Mouse (Mus musculus) heart, postnatal 0 days (tissue): ENCODE results near the gene Ppp1r21. TPM values are rescaled to one million over a fixed set of nuclear protein-coding genes. Genes with fewer than 3 reads are reported as not detected.

Experiments used
- ATAC-seq: fragments of 200-750 bp; cut with Nextera tagmentation; 2 replicates; pipeline ENCODE4 v1.8.0; 2017; ENCODE audit warnings: low read depth, moderate number of reproducible peaks, moderate library complexity; ENCODE audit not compliant: insufficient read depth
- DNase-seq: peaks from one replicate; pipeline ENCODE4 v3.0.0-alpha.2; 2016; ENCODE audit warnings: low spot score
- H3K27ac ChIP-seq: fragments of 300-500 bp; sonication (generic); 2 replicates; pipeline ENCODE4 v1.5.1; 2014; ENCODE audit warnings: low read depth, mild to moderate bottlenecking
- H3K27me3 ChIP-seq: fragments of 300-500 bp; sonication (generic); 2 replicates; pipeline ENCODE4 v1.6.1; 2014; ENCODE audit warnings: low read length, mixed read lengths; ENCODE audit not compliant: control insufficient read depth, insufficient read depth
- H3K36me3 ChIP-seq: fragments of 300-500 bp; sonication (generic); replicated peaks from 2 replicates; pipeline ENCODE4 v1.6.1; 2014; ENCODE audit warnings: low read length, mixed read lengths; ENCODE audit not compliant: control insufficient read depth, insufficient read depth
- H3K4me1 ChIP-seq: fragments of 300-500 bp; sonication (generic); 2 replicates; pipeline ENCODE4 v1.6.1; 2014; ENCODE audit warnings: antibody characterized with exemption; ENCODE audit not compliant: control insufficient read depth, insufficient read depth
- H3K4me2 ChIP-seq: fragments of 300-500 bp; sonication (generic); 2 replicates; pipeline ENCODE4 v1.6.1; 2014; ENCODE audit warnings: low read depth, mild to moderate bottlenecking, low read length, moderate library complexity
- H3K4me3 ChIP-seq: fragments of 300-500 bp; sonication (generic); 2 replicates; pipeline ENCODE4 v1.5.1; 2014; ENCODE audit warnings: low read depth, low read length
- H3K9ac ChIP-seq: fragments of 300-500 bp; sonication (generic); replicated peaks from 2 replicates; pipeline ENCODE4 v1.6.1; 2014; ENCODE audit warnings: low read depth, low read length, mixed read lengths
- H3K9me3 ChIP-seq: fragments of 300-500 bp; sonication (generic); replicated peaks from 2 replicates; pipeline ENCODE4 v1.6.1; 2016; ENCODE audit warnings: low read length; ENCODE audit not compliant: control insufficient read depth
- CTCF ChIP-seq: IDR thresholded peaks from 2 replicates; pipeline ENCODE4 v1.5.1; 2016; ENCODE audit warnings: antibody characterized with exemption, control low read depth, low read depth
- EP300 ChIP-seq: IDR thresholded peaks from 2 replicates; pipeline ENCODE4 v1.6.1; 2016; ENCODE audit warnings: antibody characterized with exemption, low read depth
- WGBS: fragments of 180-500 bp; shearing (Covaris S2); extraction: QIAGEN DNeasy Blood & Tissue Kit; methylation state at CpG from one replicate; pipeline ENCODE4 v1.1.7; 2014; 5-methylcytosine and 5-hydroxymethylcytosine counted together
- polyA plus RNA-seq: library from polyadenylated mRNA; unstranded; fragments of >200 nt; fragmentation: Nextera tagmentation; extraction: Ambion mirVana; gene quantifications from 2 replicates; pipeline ENCODE4 v1.2.1, GENCODE M21; 2015
- total RNA-seq: library from RNA; depleted of rRNA; stranded (reverse); fragments of >200 nt; gene quantifications from 2 replicates; pipeline ENCODE4 v1.2.3, GENCODE M21; 2014; ENCODE audit warnings: low replicate concordance

Ppp1r21 gene
- total and polyA plus RNA-seq, 2 experiments from 2014 or later: 5.8 to 5.9 TPM

DNA sequence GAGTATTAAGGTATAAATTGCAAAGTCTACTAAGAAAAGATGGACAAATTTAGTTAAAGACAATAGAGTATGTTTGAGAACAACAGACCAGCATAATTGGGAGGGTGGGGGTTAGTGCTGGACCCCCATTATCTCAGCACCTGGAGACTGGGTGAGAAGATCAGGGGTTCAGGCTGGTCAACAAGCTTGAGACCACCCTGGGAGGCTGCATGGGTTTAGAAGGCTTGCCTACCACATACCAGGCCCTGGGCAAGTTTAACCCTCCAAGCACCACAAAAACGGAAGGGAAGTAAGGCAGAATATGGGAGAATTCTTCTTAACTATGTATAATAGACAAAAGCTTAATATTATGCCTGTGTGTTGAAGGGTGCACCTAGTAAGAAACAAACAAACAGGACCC, 45.0 kb upstream of the Ppp1r21 start:
- ATAC-seq (no peak), DNase-seq (no peak)
- Histone ChIP-seq H3K27me3 (no peaks in the 10 kb centered on the region), H3K9me3 (no peaks in the 10 kb centered on the region), H3K4me2 (no peak overlapping the region), H3K27ac (no peak overlapping the region), H3K4me3 (no peak overlapping the region), H3K9ac (no peak overlapping the region), H3K36me3 (peaks cover 3% of the 10 kb centered on the region; the same call in 1 of the 2 replicates), H3K4me1 (no peaks in the 10 kb centered on the region)
- no peak for TF ChIP-seq CTCF
- 79% methylated on average over 1 of the region's 1 CpGs for WGBS

DNA sequence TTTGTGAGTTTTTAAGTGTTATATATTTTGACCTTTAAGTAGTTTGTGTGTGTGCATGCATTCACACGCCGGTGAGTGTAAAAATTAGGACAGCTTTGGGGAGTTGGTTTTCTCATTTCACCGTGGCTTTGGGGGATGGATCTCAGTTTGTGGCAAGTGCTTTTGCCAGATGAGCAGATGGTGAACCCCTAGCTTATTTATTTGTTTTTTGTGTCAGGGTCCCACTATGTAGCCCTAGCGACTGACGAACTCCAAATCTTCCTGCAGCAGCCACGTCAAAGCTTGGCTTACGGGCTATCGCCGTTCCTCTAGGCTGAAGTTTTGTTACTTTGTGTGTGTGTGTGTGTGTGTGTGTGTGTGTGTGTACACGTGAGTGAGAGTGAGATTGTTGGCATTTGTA, 39.4 kb upstream of the Ppp1r21 start:
- Histone ChIP-seq H3K4me2 (no peak overlapping the region), H3K36me3 (peaks cover 26% of the 10 kb centered on the region), H3K27me3 (no peaks in the 10 kb centered on the region), H3K9ac (no peak overlapping the region), H3K27ac (no peak overlapping the region), H3K4me1 (no peaks in the 10 kb centered on the region), H3K9me3 (no peaks in the 10 kb centered on the region), H3K4me3 (no peak overlapping the region)
- WGBS: 88% methylated on average over 10 of the region's 10 CpGs
- ATAC-seq (no peak), DNase-seq (no peak)
- TF ChIP-seq EP300 (no peak), CTCF (no peak)

DNA sequence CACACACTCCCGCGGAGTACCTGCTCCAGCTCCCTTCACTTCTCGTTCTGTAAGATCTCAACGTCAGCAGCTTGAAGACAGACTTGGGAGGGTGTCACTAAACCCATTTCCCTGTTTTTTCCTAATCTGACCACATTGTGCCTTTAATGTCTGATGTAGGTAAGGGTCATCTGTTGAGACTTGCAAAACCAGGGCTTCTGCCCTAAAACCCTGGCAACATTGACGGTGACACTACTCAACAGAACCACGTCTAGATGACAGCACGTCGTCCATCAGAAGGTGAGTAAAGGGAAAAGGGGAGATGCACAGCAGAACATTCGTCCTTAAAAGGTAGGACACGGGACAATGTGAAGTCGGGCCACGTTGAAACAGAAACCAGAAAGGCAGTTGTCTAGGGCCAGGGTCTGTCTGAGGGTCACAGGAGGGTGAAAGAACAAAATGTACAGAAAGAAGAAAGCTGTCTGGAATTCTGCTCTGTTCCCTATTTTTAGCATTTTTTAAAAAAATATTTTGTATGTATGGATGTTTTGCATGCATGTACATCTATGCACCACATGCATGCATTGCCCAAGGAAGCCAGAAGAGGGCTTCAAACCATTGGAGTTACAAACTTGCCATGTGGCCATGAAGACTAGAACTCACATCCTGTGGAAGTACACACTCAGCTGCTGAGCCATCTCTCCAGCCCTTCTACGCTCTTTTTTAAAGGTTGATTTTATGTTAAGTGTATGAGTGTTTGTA, 38.4 kb upstream of the Ppp1r21 start:
- Histone ChIP-seq H3K27ac (no peak overlapping the region), H3K4me1 (no peaks in the 10 kb centered on the region), H3K4me3 (no peak overlapping the region), H3K36me3 (peaks cover 26% of the 10 kb centered on the region), H3K4me2 (no peak overlapping the region), H3K27me3 (no peaks in the 10 kb centered on the region), H3K9ac (no peak overlapping the region), H3K9me3 (no peaks in the 10 kb centered on the region)
- ATAC-seq (no peak), DNase-seq (no peak)
- 96% methylated on average over 13 of the region's 13 CpGs for WGBS
- no peak for TF ChIP-seq CTCF
- TF ChIP-seq EP300: no peak

DNA sequence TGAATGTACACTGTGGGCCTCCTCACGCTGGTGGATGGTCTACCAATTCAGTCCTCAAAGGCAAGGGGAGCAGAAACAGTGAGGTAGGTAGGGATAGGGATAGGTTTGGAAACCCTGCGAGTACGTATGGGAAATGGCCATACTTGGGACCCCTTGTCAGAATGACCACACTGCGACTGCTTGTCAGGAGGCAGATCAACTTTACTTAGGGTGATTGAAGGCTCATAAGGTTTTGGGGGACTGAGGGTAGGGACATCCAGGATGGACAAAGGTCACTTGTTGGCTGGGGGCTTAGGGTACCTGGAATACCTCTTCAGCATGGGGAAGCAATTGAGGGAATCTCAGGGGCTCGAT, 37.8 kb upstream of the Ppp1r21 start:
- H3K36me3 ChIP-seq: peaks cover 26% of the 10 kb centered on the region
- no peak overlapping the region for H3K4me3 ChIP-seq
- no peaks in the 10 kb centered on the region for H3K27me3 ChIP-seq
- TF ChIP-seq EP300: no peak
- TF ChIP-seq CTCF: no peak
- WGBS: 97% methylated on average over 5 of the region's 5 CpGs
- no peak overlapping the region for H3K9ac ChIP-seq
- H3K4me2 ChIP-seq: no peak overlapping the region
- no peaks in the 10 kb centered on the region for H3K4me1 ChIP-seq
- no peaks in the 10 kb centered on the region for H3K9me3 ChIP-seq
- ATAC-seq (no peak), DNase-seq (no peak)
- H3K27ac ChIP-seq: no peak overlapping the region

DNA sequence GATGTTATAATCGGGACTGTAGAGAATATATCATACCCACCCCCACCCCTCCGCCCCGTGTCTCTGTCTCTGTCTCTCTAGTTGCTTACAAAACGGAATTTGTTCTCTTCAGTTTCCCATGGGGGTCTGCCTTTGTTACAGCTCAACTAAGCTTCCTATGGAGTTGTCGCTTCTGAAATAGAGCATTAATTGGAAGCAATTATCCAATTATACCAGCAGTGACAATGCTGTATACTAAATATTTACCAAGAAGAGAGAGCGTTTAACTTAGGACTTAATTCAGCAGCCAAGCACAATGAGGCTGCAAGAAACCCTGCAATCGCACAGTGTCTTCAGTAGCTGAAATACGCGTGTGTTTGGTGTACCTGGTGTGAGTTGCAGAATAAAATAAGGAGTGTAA, 36.4 kb upstream of the Ppp1r21 start:
- 90% methylated on average over 9 of the region's 9 CpGs for WGBS
- TF ChIP-seq EP300: no peak
- no peak for TF ChIP-seq CTCF
- ATAC-seq: no peak

DNA sequence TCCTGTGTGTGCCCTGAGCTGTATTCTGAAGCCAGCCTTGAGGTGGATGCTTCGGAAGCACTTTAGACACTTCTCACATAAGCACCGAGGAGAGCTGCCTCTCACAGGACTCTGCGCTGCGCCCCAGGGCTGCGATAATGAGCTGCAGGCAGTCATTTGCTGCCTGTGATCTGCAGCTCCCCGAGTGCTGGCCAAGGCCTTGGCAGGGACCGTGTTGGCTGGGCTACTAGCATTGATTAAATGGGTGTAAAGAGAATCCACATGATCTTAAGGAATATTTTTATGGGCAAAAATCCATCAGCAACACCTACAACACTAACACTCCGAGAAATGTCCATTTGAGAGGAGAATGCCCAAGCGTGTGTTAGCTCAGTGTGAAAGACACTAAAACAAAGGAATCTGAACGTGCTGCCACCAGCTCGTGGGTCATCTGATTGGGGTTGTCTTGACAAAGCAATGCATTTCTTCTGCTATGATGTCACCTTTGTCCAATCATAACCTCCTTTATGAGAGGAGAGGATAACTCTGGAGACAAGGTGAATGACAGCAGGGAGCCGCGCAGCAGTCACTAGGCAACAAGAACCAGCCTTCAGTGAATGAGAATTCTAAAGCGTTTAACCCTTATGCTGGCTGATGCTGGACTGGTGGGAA, 35.7 kb upstream of the Ppp1r21 start:
- ATAC-seq: no peak
- no peak overlapping the region for H3K4me2 ChIP-seq
- no peaks in the 10 kb centered on the region for H3K9me3 ChIP-seq
- H3K4me3 ChIP-seq: no peak overlapping the region
- no peak overlapping the region for H3K9ac ChIP-seq
- H3K27me3 ChIP-seq: no peaks in the 10 kb centered on the region
- no peak overlapping the region for H3K27ac ChIP-seq
- 46% methylated on average over 14 of the region's 14 CpGs for WGBS
- TF ChIP-seq CTCF (no peak), EP300 (no peak)
- H3K4me1 ChIP-seq: no peaks in the 10 kb centered on the region
- no peak for DNase-seq
- peaks cover 23% of the 10 kb centered on the region for H3K36me3 ChIP-seq

More for the DNA sequence above, 36.4 kb upstream of the Ppp1r21 start:
- H3K27ac ChIP-seq: no peak overlapping the region
- no peak overlapping the region for H3K9ac ChIP-seq
- no peaks in the 10 kb centered on the region for H3K9me3 ChIP-seq
- H3K27me3 ChIP-seq: no peaks in the 10 kb centered on the region
- H3K4me3 ChIP-seq: no peak overlapping the region
- no peak for DNase-seq
- H3K4me2 ChIP-seq: no peak overlapping the region
- peaks cover 23% of the 10 kb centered on the region for H3K36me3 ChIP-seq
- no peaks in the 10 kb centered on the region for H3K4me1 ChIP-seq
